Mouse (Mus musculus): ENCODE results near the gene Fdps.
"Not testable (repeated sequence)": the region's sequence is repeated elsewhere in the genome, so short reads cannot be mapped to it uniquely, and the experiment has no call there.

The Fdps gene

DNA sequence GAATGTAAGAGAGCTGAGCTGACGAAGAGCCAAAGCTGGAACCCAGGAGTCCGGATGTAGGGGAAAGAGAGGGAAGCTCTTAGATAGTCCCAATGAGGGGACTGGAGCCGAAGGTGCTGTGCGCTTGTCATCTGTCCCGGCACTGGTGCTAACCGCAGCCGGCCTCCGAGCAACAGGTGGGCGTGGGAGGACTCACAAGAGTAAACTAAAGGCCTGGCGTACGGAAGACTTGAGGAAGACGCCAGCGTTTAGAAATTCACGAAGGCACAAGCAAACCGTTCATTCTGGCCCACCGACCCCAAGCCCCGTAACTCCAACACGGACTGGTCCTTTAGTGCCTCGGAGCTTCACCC, 324 bp downstream of the Fdps start:
- no peak for DNase-seq

DNA sequence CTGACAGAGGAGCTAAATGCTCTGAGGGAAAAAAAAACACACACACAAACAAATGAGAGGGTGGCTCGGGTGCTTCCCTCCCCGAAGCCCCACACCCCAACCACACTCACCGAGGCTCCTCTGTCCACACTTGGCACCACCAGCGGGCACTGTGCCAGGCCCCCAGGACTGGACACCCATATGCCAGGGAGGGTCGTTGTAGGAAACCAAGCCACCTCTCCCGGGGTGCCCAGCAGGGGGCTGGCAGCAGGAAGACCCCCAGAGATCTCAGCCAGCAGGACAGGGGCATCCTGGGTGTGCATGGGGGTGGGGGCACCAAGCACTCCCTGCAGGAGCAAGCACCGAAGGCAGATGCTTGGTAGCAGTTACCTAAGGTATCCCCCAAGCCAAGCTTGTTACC, 948 bp downstream of the Fdps start, which contains the start of gene Gm43738:
Gene Gm43738 (minus strand): TSS at position 289 of the 400 bp plus-strand sequence.
- DNase-seq = no peak

DNA sequence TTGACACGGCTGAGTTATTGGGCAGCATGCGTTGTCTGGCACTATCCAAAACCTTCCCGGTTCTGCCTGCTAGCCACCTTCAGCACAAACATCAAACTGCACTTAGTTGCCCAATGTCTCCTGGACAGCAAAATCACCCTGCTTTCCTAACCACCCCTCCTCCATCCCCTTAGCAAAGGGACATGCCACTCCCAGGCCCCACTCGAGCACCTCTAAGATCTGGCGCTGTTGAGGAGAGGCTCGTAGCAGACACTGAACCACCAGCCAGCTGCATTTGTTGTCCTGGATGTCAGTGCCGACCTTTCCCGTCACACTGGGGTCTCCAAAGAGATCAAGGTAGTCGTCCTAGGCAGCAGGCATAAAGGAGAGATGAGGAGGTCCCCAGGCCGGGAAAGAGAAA, 7.7 kb downstream of the Fdps start:
- no peak for DNase-seq

DNA sequence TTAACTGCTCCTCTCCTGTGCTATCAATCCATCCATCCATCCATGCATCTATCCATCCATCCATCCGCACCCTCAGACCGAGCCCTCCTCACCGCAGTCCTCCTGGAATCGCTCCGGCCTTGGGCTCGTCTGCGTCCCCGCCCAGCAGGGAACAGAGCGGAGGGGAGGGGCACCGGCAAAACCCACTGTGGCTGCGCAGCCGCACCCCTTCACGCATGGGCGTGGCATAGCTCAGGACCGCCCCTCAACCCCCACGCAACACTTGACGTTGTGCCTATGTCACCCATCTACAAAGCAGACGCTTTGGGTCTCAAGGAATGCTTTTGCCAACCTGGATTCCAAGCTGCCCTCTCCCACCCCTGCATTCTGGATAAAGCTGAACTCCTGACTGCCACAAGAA, 8.6 kb downstream of the Fdps start, which contains the start of gene Rusc1:
Gene Rusc1 (minus strand): TSS at position 137 of the 400 bp plus-strand sequence.
- peak; percentile 94 for DNase-seq

DNA sequence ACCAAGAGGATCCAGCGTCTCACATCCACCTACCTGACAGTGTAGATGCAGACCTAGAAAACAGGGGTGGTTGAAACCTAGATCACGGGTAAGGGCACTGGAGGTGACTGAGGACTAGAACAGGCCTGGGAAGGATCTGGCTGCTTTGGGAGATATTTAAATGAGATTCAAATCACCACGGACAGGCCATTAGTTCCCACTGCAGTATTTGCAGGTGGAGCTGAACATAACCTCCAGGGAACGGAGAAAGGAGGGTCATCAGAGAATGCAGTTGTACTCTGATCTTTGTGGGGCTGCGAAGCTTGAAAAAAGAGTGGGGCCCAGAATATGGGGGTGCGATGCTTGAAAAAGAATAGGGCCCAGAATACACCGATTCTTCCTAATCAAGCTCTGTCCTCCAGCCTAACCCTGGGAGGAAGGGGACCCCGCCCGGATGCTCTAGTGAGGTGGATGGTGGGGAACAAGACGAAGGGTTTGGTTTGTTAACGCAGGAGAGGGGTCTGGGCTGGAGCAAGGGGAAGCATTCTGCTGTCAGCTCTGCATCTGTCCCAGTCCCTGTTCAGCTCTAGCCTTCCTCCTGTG, 9.2 kb downstream of the Fdps start:
- DNase-seq = no peak

DNA sequence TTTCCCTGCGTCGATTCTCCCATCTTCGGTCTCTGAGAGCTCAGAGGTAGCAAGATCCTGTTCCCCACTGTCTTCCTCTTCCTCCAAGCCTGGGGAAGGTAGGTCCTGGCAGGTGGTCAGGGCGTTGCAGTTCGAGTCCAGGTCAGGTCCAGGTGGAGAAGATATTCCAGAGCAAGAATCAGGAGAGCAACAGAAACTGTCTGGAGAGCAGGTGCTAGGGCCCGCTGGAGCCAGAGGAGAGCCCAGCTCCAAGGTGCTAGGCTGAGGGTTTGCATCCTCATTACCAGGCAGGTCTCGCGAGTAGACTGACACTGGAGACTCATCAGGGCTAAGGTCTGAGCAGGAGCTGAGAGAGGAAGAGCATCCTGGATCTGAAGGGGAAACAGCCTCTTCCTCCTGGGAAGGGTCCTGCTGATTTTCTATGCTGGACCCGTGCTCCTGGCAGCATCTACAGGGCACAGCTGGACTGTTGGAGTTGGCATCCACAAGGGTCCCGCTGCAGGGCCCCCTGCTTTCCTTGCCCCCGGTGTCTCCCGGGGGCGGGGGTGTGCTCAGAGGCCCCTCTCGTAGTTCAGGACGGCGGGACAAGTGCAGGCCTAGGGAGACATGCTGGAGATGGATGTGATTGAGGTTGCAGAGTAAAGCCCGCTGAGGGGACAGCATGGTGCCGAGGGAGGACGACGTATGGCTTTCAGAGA, 9.8 kb downstream of the Fdps start:
- DNase-seq = no peak

DNA sequence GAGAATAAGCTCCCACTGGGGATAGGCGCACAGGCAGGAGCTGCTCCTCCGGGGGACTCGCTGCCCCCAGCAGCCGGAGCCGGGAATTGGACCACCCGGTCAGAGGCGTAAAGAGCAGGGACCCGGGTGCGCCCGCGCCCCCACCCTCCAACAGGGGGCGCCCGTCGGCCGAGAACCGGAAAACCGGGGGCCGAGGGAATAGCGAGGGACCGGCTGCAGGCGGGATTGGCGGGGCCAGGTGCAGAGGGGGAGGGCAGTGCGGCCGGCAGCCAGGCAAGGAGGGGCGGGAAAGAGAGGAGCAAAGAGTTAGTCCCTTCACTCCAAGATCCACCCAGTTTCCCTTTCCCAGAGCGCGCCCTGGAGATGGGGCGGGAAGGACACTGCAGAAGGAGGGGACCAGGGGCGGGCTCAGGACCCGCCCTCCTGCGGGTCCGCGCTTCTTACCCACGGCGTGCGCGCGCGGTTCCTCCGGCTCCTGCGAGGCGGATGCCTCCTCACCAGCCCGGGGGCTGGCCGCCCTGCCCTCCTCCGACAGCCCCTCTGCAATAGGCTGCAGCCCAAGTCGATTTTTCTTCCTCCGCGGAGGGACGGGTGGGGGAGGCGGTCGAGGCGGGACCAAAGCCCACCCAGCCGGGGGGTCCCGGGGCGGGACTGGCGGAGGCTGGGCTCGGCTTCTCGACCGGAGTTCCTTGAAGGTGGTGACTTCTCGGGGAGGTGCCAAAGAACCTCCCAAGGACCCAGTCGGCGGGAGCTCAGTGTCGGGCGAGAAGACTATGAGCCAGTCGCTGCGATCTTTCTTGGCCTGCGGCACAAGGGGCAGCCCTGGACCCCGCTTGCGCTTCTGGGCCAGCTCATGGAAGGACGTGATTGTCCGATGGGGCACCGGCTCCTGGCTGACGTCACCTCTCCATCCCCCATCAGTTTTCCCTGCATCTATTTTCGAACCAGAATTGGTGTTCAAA, 10.8 kb downstream of the Fdps start:
- peak; percentile 80 for DNase-seq

DNA sequence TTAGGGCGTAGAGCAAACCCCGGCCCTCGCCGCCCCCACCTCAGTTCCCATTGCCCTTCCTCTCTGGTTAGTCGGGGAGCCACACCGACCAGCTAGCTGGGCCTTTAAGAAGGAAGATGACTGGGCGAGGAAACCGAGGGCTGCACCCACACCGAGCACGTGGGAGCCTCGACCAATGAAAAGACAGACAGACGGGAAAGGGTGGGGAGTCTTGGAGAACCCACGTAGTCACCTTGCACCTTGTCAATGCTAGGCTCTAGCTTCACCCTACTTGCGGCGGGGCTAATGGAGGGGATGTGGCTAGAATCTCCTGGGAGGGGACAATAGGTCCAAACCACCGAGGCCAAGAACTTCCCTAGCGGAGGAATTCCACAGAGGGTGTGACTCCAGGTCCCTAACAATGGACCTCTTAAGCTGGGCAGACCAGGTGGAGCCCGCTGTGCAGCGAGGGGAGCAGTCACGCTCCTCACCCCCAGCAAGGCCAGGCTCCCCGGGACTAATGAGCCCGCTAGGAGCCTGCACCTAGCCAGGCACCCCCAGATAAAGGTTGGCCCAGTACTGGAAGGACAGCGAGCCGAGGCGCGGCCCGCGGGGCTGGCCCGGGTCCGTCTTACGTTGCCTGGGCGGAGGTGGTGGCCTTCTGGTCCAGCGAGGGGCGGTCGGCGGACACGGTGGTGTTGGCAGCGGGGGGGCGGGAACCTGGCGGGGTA, 11.7 kb downstream of the Fdps start:
- peak; percentile 90 for DNase-seq

DNA sequence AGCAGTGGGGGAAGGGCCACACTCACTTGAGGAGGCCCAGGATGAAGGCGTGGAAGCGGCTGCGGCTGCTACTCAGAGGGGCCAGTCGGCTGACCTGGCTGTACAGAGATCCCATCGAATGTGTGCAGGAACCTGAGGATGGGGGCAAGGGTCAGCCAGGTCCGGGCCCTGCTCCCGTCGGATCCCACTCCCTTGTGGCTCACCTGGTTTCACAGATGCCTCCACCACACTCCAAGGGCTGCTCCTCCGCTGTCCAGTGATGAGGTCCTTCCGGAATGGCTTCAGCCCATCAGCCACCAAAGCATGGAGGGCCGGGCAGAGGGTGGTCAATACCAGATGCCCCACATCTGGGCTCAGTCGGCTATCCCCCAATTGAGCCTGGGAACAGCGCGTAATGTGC, 12.8 kb downstream of the Fdps start:
- no peak for DNase-seq

DNA sequence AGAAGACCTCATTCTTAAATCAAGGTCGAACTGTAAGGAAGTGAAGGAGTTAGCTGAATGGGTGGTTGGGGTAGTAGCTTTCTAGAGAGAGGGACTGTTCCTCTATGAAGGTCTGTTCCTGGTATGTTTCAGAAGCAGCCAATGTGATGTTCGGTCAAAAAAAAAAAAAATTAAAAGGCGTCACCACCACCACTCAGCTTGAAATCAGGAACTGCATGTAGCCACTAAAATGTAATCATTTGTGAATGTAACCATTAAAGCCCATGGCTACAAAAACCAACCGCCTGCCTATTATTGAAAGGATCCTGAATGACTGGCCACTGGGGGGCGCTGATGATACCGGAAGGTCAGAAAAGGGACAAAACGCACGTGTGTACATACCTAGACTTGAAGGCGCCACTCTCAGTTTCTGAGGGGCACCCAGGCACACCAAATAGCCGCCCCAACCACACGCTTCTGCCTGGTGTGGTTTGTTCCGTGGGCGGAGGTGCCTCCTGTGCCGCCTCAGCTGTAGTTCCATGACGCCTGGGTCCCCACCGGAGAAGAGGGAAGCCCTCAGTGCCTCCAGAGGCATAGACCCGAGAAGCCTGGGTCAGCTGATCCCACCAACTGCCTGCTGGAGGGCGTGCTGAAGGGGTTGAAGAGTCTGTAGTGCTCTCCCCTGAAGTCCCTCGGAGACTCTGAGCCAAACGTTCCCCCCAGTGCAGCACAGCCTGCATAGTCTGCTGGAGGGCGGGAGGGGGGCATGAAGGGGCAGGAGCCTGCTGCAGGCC, 14.2 kb downstream of the Fdps start:
- peak; percentile 76 for DNase-seq

DNA sequence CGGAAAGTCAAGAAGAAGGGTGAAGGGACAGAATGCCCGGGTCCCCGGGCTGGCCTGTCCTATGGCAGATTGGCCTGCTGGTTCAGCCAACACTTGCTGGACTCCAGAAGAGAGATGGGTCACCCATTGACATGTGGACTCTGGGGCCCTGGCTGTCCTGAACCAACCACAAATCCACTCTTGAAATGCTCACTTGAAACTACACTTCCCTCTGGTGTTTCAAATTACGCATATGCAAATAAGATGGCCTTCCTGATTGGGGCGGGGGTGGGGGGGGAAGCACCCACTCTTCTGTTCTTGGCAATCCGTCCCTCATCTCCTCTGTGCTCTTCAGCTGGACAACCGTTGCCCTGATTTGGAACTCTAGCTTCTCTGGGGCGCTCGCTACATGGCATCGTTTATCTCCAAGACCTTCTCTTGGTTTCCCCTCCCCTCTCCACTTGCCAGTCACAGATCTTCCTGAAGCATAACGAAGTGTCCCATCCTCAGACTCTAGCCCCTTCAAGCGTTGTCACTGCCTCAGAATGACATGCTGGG, 17.0 kb downstream of the Fdps start:
- no peak for DNase-seq

DNA sequence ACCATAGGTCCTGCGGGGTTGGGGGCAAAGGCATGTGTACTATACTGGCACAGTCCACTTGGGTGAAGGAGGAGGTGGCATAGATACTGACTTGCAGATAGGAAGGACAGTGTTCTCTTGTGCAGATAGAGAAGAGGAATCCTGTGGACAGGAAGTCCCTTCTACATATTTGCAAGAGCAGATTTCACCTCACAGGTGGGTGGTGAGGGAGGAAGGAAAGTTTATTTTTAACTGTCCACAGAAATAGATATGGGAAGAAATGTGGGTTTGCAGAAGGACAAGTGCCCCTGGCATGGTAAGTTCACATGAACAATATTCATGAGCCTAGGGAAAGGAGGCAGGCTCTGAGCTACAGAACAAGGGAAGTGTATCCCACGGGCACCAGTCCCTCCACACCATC, 17.6 kb downstream of the Fdps start:
- no peak for DNase-seq

DNA sequence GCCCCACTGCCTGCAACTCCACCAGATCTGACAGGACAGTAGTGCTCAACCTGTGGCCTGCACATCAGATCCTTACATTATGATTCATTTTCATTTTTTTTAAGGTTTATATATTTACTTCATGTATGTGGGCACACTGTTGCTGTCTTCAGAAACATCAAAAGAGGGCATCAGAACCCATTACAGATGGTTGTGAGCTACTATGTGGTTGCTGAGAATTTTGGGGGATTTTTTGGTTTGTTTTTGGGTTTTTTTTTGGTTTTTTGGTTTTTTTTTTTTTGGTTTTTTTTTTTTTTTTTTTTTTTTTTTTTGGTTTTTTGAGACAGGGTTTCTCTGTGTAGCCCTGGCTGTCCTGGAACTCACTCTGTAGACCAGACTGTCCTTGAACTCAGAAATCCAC, 19.5 kb downstream of the Fdps start:
- DNase-seq = not testable (repeated sequence)

DNA sequence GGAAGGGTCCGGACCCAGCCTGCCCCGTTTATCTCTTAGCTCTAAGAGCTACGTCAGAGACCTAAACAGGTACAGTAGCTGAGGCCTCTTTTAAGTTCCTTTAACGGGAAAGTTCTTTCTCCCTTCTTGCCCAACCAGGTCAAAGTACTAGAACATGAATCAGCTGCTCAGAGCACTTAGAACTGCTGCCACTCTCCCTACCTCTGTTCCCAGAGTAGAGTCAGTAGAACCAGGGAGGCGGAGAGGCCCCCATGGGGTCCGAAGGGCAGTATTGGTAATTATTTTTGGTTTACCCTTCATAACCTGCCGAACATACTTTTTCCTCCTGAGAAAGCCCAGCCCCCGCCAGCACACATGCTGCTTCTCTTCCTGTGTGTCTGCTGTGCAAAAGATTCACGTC, 24.4 kb downstream of the Fdps start:
- DNase-seq = no peak

DNA sequence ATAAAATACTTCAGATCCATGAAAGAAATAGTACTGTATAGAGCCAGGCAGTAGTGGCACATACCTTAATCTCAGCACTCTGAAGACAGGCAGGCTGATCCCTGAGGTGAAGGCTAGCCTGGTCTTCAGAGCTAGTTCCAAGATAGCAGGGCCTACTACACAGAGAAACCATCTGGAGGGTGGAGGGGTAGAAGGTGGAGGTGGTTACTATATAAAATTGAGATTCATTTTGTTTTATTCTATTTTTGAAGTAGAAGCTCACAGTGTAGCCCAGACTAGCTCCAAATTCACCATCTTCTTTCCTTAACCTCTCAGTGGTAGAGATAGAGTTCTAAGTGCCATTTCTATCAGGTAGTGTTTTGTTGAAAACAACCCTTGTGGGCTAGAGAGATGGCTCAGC, 34.5 kb downstream of the Fdps start:
- DNase-seq = no peak

DNA sequence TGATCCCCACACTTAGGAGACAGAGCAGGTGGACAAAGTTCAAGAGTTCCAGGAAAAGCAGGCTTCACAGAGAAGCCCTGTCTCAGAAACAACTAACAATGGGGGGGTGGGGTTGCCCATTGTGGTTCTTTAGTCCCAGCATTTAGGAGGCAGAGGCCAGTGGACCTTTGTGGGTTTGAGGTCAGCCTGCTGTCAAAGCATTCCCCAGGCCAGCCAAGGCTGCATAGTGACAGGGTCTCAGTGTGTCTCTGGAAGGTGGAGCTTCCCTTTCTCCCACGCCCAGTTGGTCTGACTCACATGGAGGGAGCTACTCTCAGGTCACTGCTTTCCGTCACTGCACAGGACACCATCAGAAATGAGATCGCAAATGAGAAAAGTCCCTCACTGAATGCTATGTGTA, 40.1 kb downstream of the Fdps start:
- no peak for DNase-seq

DNA sequence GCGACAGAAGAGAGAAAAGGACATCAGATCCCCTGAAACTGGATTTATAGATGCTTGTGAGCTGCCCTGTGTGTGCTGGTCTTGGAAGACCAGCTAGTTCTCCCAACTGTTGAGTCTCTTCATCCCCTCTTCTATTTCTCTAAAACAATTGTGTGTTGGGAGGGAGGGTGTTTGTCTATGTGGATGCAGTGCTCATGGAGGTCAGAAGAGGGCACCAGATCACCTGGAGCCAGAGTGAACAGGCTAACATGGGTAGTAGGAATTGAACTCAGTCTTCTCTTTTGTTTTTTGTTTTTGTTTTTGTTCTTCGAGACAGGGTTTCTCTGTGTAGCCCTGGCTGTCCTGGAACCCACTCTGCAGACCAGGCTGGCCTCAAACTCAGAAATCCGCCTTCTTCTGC, 43.0 kb downstream of the Fdps start:
- DNase-seq = no peak

DNA sequence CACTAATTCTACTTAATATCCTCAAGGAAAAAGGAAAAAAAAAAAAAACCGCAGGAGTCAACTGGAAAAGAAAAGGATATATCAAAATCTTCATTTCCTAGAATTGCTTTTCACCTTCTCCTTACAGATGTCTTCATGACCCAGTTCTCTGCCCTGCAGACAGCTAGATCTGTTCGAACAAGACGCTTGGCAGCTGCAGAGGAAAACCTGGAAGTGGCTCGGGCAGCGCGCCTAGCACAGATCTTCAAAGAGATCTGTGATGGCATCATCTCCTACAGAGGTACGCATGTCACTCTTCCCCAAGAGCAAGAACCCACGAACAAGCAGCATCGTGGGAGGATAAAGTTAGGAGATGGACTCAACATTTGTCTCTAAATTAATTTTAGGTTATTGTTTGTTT, 43.4 kb downstream of the Fdps start:
- no peak for DNase-seq
